Mouse (Mus musculus): ENCODE measurements around the gene Tcp10a. TPM values are rescaled to one million over a fixed set of nuclear protein-coding genes. Genes with fewer than 3 reads are reported as not detected.
"Not testable (repeated sequence)": the region's sequence is repeated elsewhere in the genome, so short reads cannot be mapped to it uniquely, and the experiment has no call there.

Tcp10a gene
- total and polyA plus RNA-seq, 3 experiments = 0.16 TPM; not detected in 2

GRCm38 (mm10) chr17:7386016-7386415 lies 61.6 kb downstream of the Tcp10a start:
- not testable (repeated sequence) for H3K4me1 ChIP-seq (ENCODE audit: insufficient read depth, low read depth, low read length); H3K9me3 ChIP-seq (replicated peaks); H3K4me3 ChIP-seq (ENCODE audit: low read depth, low read length); H3K27me3 ChIP-seq (ENCODE audit: insufficient read depth, low read length); H3K36me3 ChIP-seq (replicated peaks); ATAC-seq (ENCODE audit: extremely low read depth, insufficient number of reproducible peaks, low FRiP score, poor library complexity, severe bottlenecking); DNase-seq (ENCODE audit: low spot score)

GRCm38 (mm10) chr17:7388341-7388957 lies 64.0 kb downstream of the Tcp10a start:
- not testable (repeated sequence) for DNase-seq (ENCODE audit: low spot score); H3K4me1 ChIP-seq (ENCODE audit: insufficient read depth, low read depth, low read length); H3K27me3 ChIP-seq (ENCODE audit: insufficient read depth, low read length); H3K4me3 ChIP-seq (ENCODE audit: low read depth, low read length); ATAC-seq (ENCODE audit: extremely low read depth, insufficient number of reproducible peaks, low FRiP score, poor library complexity, severe bottlenecking); H3K36me3 ChIP-seq (replicated peaks); H3K9me3 ChIP-seq (replicated peaks)

- H3K4me1 ChIP-seq (ENCODE audit: insufficient read depth, low read depth, low read length); ATAC-seq (ENCODE audit: extremely low read depth, insufficient number of reproducible peaks, low FRiP score, poor library complexity, severe bottlenecking); H3K9me3 ChIP-seq (replicated peaks); H3K4me3 ChIP-seq (ENCODE audit: low read depth, low read length); H3K36me3 ChIP-seq (replicated peaks); H3K27me3 ChIP-seq (ENCODE audit: insufficient read depth, low read length); DNase-seq (ENCODE audit: low spot score): not testable (repeated sequence)
Measured at GRCm38 (mm10) chr17:7388958-7389356, 64.5 kb downstream of the Tcp10a start.

GRCm38 (mm10) chr17:7389898-7390297 lies 65.5 kb downstream of the Tcp10a start:
- not testable (repeated sequence) for H3K36me3 ChIP-seq (replicated peaks); ATAC-seq (ENCODE audit: extremely low read depth, insufficient number of reproducible peaks, low FRiP score, poor library complexity, severe bottlenecking); H3K27me3 ChIP-seq (ENCODE audit: insufficient read depth, low read length); H3K4me1 ChIP-seq (ENCODE audit: insufficient read depth, low read depth, low read length); DNase-seq (ENCODE audit: low spot score); H3K4me3 ChIP-seq (ENCODE audit: low read depth, low read length); H3K9me3 ChIP-seq (replicated peaks)

- H3K4me3 ChIP-seq (ENCODE audit: low read depth, low read length); H3K27me3 ChIP-seq (ENCODE audit: insufficient read depth, low read length); DNase-seq (ENCODE audit: low spot score); H3K36me3 ChIP-seq (replicated peaks); ATAC-seq (ENCODE audit: extremely low read depth, insufficient number of reproducible peaks, low FRiP score, poor library complexity, severe bottlenecking); H3K4me1 ChIP-seq (ENCODE audit: insufficient read depth, low read depth, low read length); H3K9me3 ChIP-seq (replicated peaks): not testable (repeated sequence)
Measured at GRCm38 (mm10) chr17:7395116-7395515, 70.7 kb downstream of the Tcp10a start.

Other genes starting within 250 kb of the Tcp10a start
- not detected in 2 replicates for gene Rps6ka2, start 154.5 kb upstream of the Tcp10a start, total RNA-seq (2014; fragmentation: Nextera tagmentation)
- 0.06 and 0.22 TPM in 2 replicates for gene Rps6ka2, start 154.5 kb upstream of the Tcp10a start, total RNA-seq (2017)
- not detected in 2 replicates for gene Rps6ka2, start 154.5 kb upstream of the Tcp10a start, polyA plus RNA-seq (2012)
- not detected in 2 replicates for gene Ttll2, start 28.1 kb downstream of the Tcp10a start, total RNA-seq (2014; fragmentation: Nextera tagmentation)
- not detected in 2 replicates for gene Ttll2, start 28.1 kb downstream of the Tcp10a start, total RNA-seq (2017)
- not detected in 2 replicates for gene Ttll2, start 28.1 kb downstream of the Tcp10a start, polyA plus RNA-seq (2012)
- gene Gm49630, start 47.3 kb downstream of the Tcp10a start, total RNA-seq (2014; fragmentation: Nextera tagmentation) = not detected in 2 replicates
- not detected in 2 replicates for gene Gm49630, start 47.3 kb downstream of the Tcp10a start, total RNA-seq (2017)
- not detected in 2 replicates for gene Gm49630, start 47.3 kb downstream of the Tcp10a start, polyA plus RNA-seq (2012)
- gene Unc93a2, start 60.8 kb downstream of the Tcp10a start, total RNA-seq (2014; fragmentation: Nextera tagmentation) = not detected in 2 replicates
- gene Unc93a2, start 60.8 kb downstream of the Tcp10a start, total RNA-seq (2017) = 0.05 TPM in 1 of 2 replicates, not detected in the other
- gene Unc93a2, start 60.8 kb downstream of the Tcp10a start, polyA plus RNA-seq (2012) = not detected in 2 replicates

Data from G1E (cell line).